Mouse (Mus musculus): ENCODE results near the gene Crhr1.
A peak's percentile ranks its signal among the peaks of the same experiment; 100 is the strongest.

The Crhr1 gene

GRCm38 (mm10) chr11:104138976-104139375 lies 6.3 kb downstream of the Crhr1 start:
- DNase-seq (ENCODE audit: low spot score) = no peak

DNA sequence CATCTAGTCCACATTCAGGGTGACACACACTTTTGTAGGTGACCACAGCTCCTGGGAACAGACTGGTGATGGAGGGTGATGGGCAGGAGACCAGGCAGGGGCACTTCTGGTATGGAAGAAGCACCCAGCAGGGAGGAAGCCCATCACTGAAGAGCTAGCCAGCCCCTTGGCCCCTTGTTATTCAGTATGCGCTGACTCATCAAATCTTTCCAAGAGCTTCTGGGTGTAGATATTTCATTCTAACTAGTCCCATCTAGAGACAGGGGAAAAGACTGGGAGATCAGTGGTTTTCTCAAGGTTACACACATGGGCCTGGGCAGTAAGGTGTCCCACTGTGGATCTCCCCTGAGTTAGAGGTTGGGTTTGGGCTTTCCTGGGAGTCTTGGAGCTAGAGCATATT lies 12.3 kb downstream of the Crhr1 start:
- DNase-seq (ENCODE audit: low spot score) = no peak

DNA sequence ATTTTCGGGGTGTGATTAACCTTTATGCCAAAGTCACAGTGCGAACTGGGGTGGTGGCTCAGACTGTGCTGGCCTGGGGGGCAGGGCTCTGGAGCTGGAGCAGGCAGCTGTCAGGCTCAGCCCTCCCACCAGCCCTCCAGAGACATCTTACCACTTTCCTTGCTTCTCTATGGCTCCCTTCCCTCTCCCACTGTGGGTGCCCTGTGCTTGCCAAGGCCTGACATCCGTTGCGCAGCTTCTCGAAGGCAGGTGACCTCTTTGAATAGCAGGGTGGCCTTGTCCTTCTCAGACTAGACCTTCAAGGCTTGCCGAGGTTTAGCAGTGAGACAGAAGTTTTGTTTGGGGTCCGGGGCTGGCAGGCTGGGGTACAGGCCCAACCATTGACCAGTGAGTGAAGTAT lies 16.1 kb downstream of the Crhr1 start:
- no peak for DNase-seq (ENCODE audit: low spot score)

DNA sequence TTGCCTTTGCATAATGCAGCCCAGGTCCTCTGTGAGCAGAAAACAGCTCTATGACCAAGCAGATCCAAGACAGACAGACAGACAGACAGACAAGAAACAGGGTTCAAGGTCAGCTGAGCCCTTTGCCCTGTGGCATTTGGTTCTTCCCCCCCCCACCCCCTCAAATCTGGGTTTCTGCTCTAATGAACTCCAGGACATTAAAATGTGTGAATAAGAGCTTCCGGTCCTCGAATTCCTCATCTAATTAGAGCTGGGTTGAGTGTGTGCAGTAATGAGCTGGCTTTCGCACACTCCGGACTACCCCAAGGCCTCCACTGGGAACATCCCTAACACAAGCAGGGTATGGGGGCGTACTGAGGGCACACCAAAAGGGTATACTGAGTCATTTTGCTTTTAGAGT lies 18.3 kb downstream of the Crhr1 start:
- no peak for DNase-seq (ENCODE audit: low spot score)

DNA sequence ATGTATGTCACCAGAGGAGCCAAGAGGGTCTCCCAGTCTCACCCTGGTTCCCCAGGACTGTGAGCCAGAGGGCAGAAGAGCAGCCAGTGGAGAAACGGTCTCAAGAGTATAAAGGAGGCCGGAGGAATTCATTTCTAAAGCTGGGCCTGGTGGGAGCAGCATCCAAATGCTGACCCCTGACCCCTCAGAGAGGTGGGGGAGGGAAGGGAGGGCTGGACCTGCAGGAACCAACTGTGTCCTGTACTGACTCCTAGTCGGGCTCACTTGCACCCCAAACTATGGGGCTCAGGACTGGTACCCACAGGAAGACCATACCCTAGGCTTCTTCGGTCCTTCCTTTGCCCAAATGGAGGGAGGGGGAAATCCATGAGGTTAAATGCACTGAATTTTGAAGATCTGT lies 21.7 kb downstream of the Crhr1 start:
- DNase-seq (ENCODE audit: low spot score) = no peak

DNA sequence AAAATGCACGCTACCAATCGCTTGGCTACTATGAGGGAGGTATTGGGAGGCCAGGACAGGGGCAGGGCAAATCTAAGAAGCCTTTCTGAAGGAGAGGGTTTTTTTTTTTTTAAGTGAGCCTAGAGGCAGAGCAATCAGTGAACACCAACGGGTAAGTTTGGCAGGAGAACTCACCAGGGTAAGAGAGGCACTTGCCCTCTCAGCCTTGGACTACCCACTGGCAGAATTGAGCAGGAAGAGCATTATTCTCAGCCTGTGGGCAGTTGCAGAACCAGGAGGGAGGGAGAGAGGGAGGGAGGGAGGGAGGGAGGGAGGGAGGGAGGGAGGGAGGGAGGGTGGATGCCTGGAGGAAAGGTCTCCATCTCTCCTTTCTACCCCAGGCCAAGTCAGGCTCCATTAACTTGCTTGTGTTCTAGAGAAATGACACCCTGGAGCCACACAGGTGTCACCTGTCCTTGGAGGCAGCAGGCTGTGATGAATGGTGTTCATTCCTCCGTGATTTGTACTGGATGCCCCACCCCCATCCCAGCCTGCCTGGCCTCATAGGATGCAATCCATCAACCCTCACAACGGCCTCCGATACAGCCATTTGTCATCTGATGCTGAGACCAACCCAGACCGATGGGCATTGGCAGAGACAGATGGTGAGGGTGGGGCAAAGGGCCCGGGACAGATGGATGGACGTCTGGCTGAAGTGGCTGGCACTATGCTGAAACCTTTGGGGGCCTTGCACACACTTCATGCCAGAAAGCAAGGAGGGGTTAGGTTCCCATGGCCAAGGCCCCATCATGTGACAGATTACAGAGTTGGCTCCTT lies 22.4 kb downstream of the Crhr1 start:
- no peak for DNase-seq (ENCODE audit: low spot score)

- no peak for DNase-seq (ENCODE audit: low spot score)
Measured at GRCm38 (mm10) chr11:104155899-104156298, 23.2 kb downstream of the Crhr1 start.

DNA sequence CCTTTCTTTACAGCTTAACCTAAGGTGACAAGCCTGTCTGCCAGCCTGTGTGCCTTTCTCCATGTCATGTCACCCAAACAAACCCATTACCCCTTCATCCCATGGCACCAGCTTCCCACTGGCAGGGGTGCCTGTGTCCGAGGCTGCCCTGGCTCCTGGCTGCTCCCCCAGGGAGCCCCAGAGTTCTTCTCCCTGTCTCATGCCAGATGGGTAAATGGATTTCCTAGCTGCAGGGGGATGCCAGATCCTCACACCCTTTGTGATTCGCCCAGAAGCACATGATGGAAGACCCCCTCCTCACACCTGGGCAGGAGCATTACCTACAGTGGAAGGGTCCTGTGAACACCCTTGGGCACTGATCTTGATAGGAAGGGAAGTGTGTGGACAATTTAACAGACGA lies 23.7 kb downstream of the Crhr1 start:
- DNase-seq (ENCODE audit: low spot score) = no peak

- peak; percentile 4 for DNase-seq (ENCODE audit: low spot score)
Measured at GRCm38 (mm10) chr11:104157603-104158259, 25.1 kb downstream of the Crhr1 start.

- no peak for DNase-seq (ENCODE audit: low spot score)
Measured at GRCm38 (mm10) chr11:104158260-104158907, 25.7 kb downstream of the Crhr1 start.

DNA sequence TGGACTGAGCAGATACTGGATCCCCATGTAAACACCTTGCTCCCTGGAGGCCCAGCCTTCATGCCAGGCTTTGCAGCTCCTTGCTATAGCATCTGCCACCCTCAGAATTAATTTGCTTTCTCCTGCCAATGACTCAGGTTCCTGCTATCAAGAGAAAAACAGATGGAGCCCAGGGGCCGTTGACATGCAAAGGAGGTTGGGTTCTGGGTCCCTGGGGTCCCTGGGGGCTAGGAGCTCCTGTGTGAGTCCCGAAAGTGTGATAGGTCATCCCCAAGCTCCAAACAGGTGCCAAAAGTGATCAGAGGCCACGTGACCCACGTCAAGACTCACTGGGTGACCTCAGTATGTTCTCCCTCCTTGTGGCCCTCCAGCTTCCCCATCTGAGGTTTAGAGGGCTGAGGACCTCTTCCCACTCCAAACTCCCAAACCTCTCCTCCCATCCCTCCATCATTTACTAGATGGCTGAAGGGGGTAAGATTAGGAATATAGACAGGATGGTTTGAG lies 27.2 kb downstream of the Crhr1 start:
- no peak for DNase-seq (ENCODE audit: low spot score)

DNA sequence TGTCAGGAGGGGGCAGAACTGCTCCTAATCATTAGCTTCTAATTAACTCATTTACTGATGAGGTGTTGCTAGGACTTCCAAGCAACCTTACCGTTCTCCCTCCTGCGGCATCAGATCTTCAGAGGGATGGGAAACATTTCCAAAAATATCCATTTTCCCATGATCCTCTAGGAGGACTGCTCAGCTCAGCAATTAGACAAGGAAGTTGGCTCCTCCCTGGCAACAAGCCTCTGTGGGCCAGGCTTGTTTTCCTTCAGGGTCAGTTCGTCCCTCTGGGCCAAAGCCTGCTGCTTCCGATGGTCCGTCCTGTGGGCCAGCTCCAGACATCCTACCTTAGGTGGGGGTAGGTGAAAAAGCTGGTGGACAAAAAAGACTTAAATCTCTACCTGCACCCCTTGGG lies 28.5 kb downstream of the Crhr1 start:
- no peak for DNase-seq (ENCODE audit: low spot score)

GRCm38 (mm10) chr11:104164257-104164656 lies 31.6 kb downstream of the Crhr1 start:
- no peak for DNase-seq (ENCODE audit: low spot score)

- peak; percentile 21 for DNase-seq (ENCODE audit: low spot score)
Measured at GRCm38 (mm10) chr11:104171281-104171781, 38.7 kb downstream of the Crhr1 start.

GRCm38 (mm10) chr11:104178893-104179292 lies 46.2 kb downstream of the Crhr1 start:
- DNase-seq (ENCODE audit: low spot score) = no peak

- DNase-seq (ENCODE audit: low spot score) = no peak
Measured at GRCm38 (mm10) chr11:104179804-104180203, 47.1 kb downstream of the Crhr1 start.

GRCm38 (mm10) chr11:104182141-104182540 lies 49.5 kb downstream of the Crhr1 start:
- no peak for DNase-seq (ENCODE audit: low spot score)

DNA sequence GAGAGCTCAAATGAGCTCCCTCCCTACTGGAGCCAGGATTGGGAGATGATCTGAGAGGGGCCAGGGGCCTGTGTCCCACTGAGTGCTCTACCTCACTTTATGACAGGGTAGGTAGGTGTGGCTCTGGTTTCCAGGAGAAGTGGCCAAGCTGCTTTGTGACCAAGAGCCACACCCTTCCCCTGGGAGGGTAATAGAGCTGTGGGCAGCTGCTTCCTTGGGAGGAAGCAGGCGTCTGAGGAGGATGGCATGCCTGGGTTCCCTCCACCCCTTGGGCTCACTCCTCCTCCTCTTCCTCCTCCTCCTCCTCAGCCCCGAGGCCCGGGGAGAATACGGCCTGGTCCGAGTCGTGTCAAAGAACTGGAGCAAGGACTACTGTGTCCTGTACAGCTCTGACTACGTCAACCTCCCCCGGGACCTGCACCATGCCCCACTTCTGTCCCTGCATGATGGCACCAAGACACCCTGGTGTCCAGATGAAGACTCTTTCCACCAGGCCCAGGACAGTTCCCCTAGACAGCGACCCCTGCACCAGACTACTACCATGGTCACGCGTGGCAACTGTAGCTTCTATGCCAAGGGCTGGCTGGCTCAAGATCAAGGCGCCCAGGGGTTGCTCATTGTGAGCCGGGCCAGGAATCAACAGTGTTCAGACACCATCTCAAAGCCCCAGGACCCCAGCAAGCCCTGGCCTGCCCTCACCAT lies 53.6 kb downstream of the Crhr1 start, which contains the start of gene Sppl2c:
Gene Sppl2c, plus strand, starts transcription at position 193 of the 702 bp plus-strand sequence.
- DNase-seq (ENCODE audit: low spot score) = no peak

DNA sequence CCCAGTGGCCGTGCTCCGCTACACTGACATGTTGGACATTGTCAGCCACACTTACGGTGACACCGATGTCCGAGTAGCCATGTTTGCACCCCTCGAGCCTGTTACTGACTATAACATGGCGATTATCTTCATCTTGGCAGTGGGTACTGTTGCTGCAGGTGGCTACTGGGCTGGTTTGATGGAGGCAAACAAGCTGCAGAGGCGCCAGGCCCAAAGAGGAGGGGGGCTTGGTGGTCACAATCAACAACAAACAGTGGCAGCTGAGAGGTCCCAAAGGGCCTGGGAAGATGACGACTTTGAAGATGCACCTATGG lies 54.1 kb downstream of the Crhr1 start:
- no peak for DNase-seq (ENCODE audit: low spot score)

- no peak for DNase-seq (ENCODE audit: low spot score)
Measured at GRCm38 (mm10) chr11:104187766-104188165, 55.1 kb downstream of the Crhr1 start.

GRCm38 (mm10) chr11:104190008-104190407 lies 57.4 kb downstream of the Crhr1 start:
- no peak for DNase-seq (ENCODE audit: low spot score)

- no peak for DNase-seq (ENCODE audit: low spot score)
Measured at GRCm38 (mm10) chr11:104195382-104195781, 62.7 kb downstream of the Crhr1 start.

Measured in c-Kit-positive CD71-positive TER-119-positive erythroid progenitor cells, embryonic 14.5 days (primary cell).